Mouse (Mus musculus): ENCODE measurements around the gene Tmem179b. TPM values are rescaled to one million over a fixed set of nuclear protein-coding genes. Genes with fewer than 3 reads are reported as not detected.
A peak's percentile ranks its signal among the peaks of the same experiment; 100 is the strongest.

Gene Tmem179b
- total and polyA plus RNA-seq, 2 experiments from 2014 or later = 46.7 to 83.7 TPM

DNA sequence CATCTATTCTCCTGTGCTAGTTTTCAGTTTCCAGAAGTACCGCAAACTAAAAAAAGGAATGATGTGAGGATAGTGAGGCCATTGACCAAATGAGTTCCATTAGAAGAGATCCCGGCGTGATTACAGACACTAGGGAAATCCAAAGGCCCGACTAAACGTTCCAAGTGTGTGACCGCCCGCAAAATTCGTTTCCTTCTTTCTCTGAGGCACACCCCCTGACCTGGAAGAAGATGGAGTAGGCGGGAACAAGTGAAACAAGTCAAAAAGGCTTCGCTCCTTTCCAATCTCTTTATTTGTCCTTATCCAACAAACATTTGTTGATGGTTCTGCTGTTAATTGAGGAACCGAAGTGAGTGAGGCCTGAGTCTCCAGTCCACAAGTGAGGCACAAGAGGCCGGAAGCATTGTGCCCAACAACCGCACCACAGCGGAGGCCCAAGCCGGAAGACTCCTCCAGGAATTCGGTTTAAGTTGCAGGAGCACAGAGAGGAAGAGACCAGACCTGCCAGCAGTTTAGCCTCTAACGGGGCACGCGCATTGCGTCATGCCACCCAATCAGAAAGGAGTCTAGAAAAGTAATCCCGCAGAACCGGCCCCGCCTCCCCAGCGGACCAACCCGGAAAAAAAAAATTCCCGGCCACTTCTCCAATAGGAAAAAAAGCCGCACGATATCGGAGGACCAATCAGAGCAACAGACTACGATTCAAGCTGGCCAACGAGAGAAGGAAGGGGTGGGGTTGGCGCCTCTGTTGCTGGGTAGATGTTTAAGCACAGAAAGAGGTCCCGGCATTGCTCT, 44.7 kb upstream of the Tmem179b start, which contains the start of gene Ttc9c:
Gene Ttc9c, minus strand, starts transcription at position 533 of the 795 bp plus-strand sequence.
- TF ChIP-seq EP300 (IDR thresholded peaks at IDR 0.05; ENCODE audit: low read depth) (peak; percentile 86), CTCF (IDR thresholded peaks at IDR 0.05; ENCODE audit: low read depth) (no peak)
- Histone ChIP-seq H3K27ac (ENCODE audit: low read depth) (peak within 1 kb of the TSS; percentile 99), H3K9me3 (replicated peaks; ENCODE audit: control insufficient read depth, low read length) (no peaks in the 10 kb centered on the region), H3K27me3 (ENCODE audit: control insufficient read depth, insufficient read depth, low read length) (no peaks in the 10 kb centered on the region), H3K4me2 (ENCODE audit: low read depth, low read length) (peak within 1 kb of the TSS; percentile 95), H3K4me3 (ENCODE audit: low read depth, low read length) (peak within 1 kb of the TSS; percentile 96), H3K4me1 (ENCODE audit: control insufficient read depth, insufficient read depth) (peaks cover 20% of the 10 kb centered on the region), H3K9ac (replicated peaks; ENCODE audit: low read depth, low read length) (peak within 1 kb of the TSS; percentile 97), H3K36me3 (replicated peaks; ENCODE audit: control insufficient read depth, insufficient read depth, low read length) (peaks cover 37% of the 10 kb centered on the region)
- peak; percentile 87 for ATAC-seq (ENCODE audit: insufficient read depth, low read depth)
- under 1% methylated on average over 33 of the region's 33 CpGs for WGBS
- peak; percentile 99 for DNase-seq (ENCODE audit: low spot score)

DNA sequence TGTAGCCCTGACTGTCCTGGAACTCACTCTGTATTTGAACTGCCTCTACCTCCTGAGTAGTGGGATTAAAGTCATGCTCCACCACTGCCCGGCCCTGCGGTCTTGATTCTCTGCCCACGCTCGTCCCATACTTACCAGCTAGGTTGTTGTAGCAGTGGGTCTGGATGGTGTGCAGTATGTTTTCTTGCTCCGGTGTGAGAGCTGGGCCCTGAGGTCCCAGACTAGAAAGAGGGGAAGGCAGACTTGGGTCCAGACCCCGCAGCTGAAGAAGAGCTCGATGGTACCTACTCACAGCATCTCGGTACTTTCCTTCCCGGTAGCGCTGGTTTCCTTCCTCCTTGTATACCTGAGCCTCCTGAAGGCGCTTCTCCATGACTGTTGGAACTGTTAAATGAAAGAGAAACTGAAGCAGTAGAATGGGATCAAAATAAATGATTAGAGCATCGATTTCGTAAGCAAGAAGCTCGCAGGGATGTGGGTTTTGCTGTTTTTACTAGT, 44.1 kb upstream of the Tmem179b start:
- no peak for TF ChIP-seq CTCF (IDR thresholded peaks at IDR 0.05; ENCODE audit: low read depth)
- TF ChIP-seq EP300 (IDR thresholded peaks at IDR 0.05; ENCODE audit: low read depth) = no peak
- Histone ChIP-seq H3K4me1 (ENCODE audit: control insufficient read depth, insufficient read depth) (peaks cover 20% of the 10 kb centered on the region), H3K36me3 (replicated peaks; ENCODE audit: control insufficient read depth, insufficient read depth, low read length) (peaks cover 36% of the 10 kb centered on the region), H3K4me2 (ENCODE audit: low read depth, low read length) (peak overlapping the region; percentile 95), H3K27ac (ENCODE audit: low read depth) (peak overlapping the region; percentile 99), H3K27me3 (ENCODE audit: control insufficient read depth, insufficient read depth, low read length) (no peaks in the 10 kb centered on the region), H3K9ac (replicated peaks; ENCODE audit: low read depth, low read length) (peak overlapping the region; percentile 76), H3K4me3 (ENCODE audit: low read depth, low read length) (peak overlapping the region; percentile 96), H3K9me3 (replicated peaks; ENCODE audit: control insufficient read depth, low read length) (no peaks in the 10 kb centered on the region)
- DNase-seq (ENCODE audit: low spot score) (no peak), ATAC-seq (ENCODE audit: insufficient read depth, low read depth) (no peak)
- 16% methylated on average over 14 of the region's 14 CpGs for WGBS

DNA sequence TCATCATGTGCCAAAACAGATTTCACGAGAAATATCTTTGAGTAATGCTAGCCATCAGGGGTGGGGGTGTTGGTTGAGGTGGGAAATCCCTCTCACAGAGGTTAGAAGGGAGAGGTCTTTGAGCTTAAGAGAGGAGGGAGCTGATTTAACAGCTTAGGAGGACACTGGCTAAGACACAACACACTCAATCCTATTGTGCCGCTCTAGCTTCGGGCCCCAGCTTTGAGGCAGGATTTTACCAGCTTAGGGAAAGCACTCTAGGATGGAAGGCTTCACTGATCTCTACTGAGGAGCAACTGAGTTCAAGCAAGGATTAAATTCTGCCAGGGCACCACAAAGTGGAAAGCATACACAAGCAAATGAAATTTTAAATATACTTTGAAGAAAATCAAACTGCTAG, 42.7 kb upstream of the Tmem179b start:
- no peak overlapping the region for H3K4me2 ChIP-seq (ENCODE audit: low read depth, low read length)
- ATAC-seq (ENCODE audit: insufficient read depth, low read depth) = no peak
- H3K27me3 ChIP-seq (ENCODE audit: control insufficient read depth, insufficient read depth, low read length) = no peaks in the 10 kb centered on the region
- H3K36me3 ChIP-seq (replicated peaks; ENCODE audit: control insufficient read depth, insufficient read depth, low read length) = peaks cover 40% of the 10 kb centered on the region
- no peak for DNase-seq (ENCODE audit: low spot score)
- H3K27ac ChIP-seq (ENCODE audit: low read depth) = no peak overlapping the region
- TF ChIP-seq CTCF (IDR thresholded peaks at IDR 0.05; ENCODE audit: low read depth) = no peak
- no peak for TF ChIP-seq EP300 (IDR thresholded peaks at IDR 0.05; ENCODE audit: low read depth)
- H3K4me3 ChIP-seq (ENCODE audit: low read depth, low read length) = no peak overlapping the region
- no peak overlapping the region for H3K9ac ChIP-seq (replicated peaks; ENCODE audit: low read depth, low read length)
- WGBS = 79% methylated on average over 3 of the region's 3 CpGs
- peaks cover 16% of the 10 kb centered on the region for H3K4me1 ChIP-seq (ENCODE audit: control insufficient read depth, insufficient read depth)
- H3K9me3 ChIP-seq (replicated peaks; ENCODE audit: control insufficient read depth, low read length) = no peaks in the 10 kb centered on the region

DNA sequence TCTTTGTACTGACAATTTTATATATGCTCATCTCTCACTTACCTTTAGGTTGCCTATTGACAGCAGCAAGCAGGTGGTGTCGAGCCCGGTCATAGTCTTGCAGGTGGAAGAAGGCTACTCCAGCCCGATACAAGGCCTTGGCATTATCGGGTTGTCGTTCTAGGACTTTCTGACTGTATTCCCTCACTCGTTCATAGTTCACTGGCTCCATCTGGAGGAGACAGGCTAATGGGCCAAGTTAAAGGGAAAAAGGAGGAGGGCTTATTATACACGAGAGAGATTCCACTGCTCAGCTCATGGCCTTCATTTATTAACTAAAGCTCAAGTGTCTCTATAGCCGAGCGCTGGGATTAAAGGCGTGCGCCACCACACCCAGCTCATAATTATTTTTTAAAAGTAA, 41.5 kb upstream of the Tmem179b start:
- no peak overlapping the region for H3K4me3 ChIP-seq (ENCODE audit: low read depth, low read length)
- no peaks in the 10 kb centered on the region for H3K27me3 ChIP-seq (ENCODE audit: control insufficient read depth, insufficient read depth, low read length)
- no peak for DNase-seq (ENCODE audit: low spot score)
- H3K9ac ChIP-seq (replicated peaks; ENCODE audit: low read depth, low read length) = no peak overlapping the region
- H3K27ac ChIP-seq (ENCODE audit: low read depth) = no peak overlapping the region
- no peak for ATAC-seq (ENCODE audit: insufficient read depth, low read depth)
- TF ChIP-seq EP300 (IDR thresholded peaks at IDR 0.05; ENCODE audit: low read depth) (no peak), CTCF (IDR thresholded peaks at IDR 0.05; ENCODE audit: low read depth) (peak; percentile 31)
- no peak overlapping the region for H3K4me2 ChIP-seq (ENCODE audit: low read depth, low read length)
- H3K9me3 ChIP-seq (replicated peaks; ENCODE audit: control insufficient read depth, low read length) = no peaks in the 10 kb centered on the region
- peaks cover 10% of the 10 kb centered on the region for H3K4me1 ChIP-seq (ENCODE audit: control insufficient read depth, insufficient read depth)
- peaks cover 49% of the 10 kb centered on the region for H3K36me3 ChIP-seq (replicated peaks; ENCODE audit: control insufficient read depth, insufficient read depth, low read length)
- 69% methylated on average over 11 of the region's 11 CpGs for WGBS

DNA sequence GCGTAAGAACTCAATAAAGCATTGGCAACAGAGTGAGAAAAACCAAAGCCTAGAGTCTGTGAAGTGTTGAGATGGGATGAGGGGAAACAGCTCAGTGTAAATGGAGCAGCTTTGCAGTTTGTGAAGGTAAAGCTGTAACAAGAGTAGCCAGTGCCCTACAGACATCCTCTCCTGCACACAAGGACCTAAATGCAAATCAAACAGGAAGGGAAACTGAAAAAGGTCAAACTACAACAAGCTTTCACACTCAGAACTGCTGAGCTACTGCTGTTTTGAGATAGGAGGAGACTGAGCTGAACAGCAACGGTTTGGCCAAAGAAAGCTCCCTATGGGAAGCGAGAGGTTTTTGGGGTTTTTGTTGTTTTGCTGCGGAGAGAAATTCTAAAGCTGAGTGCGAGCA, 32.5 kb upstream of the Tmem179b start:
- H3K4me1 ChIP-seq (ENCODE audit: control insufficient read depth, insufficient read depth) = peaks cover 6% of the 10 kb centered on the region; the same call in 1 of the 2 replicates
- no peak overlapping the region for H3K27ac ChIP-seq (ENCODE audit: low read depth)
- H3K9ac ChIP-seq (replicated peaks; ENCODE audit: low read depth, low read length) = no peak overlapping the region
- no peaks in the 10 kb centered on the region for H3K9me3 ChIP-seq (replicated peaks; ENCODE audit: control insufficient read depth, low read length)
- TF ChIP-seq CTCF (IDR thresholded peaks at IDR 0.05; ENCODE audit: low read depth) (no peak), EP300 (IDR thresholded peaks at IDR 0.05; ENCODE audit: low read depth) (no peak)
- no peak overlapping the region for H3K4me2 ChIP-seq (ENCODE audit: low read depth, low read length)
- no peak overlapping the region for H3K4me3 ChIP-seq (ENCODE audit: low read depth, low read length)
- peaks cover 41% of the 10 kb centered on the region for H3K36me3 ChIP-seq (replicated peaks; ENCODE audit: control insufficient read depth, insufficient read depth, low read length)
- 94% methylated on average over 5 of the region's 5 CpGs for WGBS
- H3K27me3 ChIP-seq (ENCODE audit: control insufficient read depth, insufficient read depth, low read length) = no peaks in the 10 kb centered on the region
- DNase-seq (ENCODE audit: low spot score) (no peak), ATAC-seq (ENCODE audit: insufficient read depth, low read depth) (no peak)

Measured in heart, postnatal 0 days (tissue).